Mouse (Mus musculus) liver, adult (tissue): ENCODE measurements around the gene Hist1h4b.
A peak's percentile ranks its signal among the peaks of the same experiment; 100 is the strongest.

Source experiments
- GATA4 ChIP-seq: IDR thresholded peaks from 2 replicates; pipeline ENCODE4 v1.6.1; 2014; ENCODE audit warnings: mild to moderate bottlenecking, low read length; ENCODE audit not compliant: insufficient replicate concordance

The Hist1h4b gene

GRCm38 (mm10) chr13:23756790-23757189 lies at the start of gene Hist1h4b:
Hist1h4b (plus strand) TSS chr13:23757013.
- no peak for TF ChIP-seq GATA4

- no peak for TF ChIP-seq GATA4
Observed at GRCm38 (mm10) chr13:23708041-23708440, 48.8 kb upstream of the Hist1h4b start.

GRCm38 (mm10) chr13:23708654-23709053 lies 48.2 kb upstream of the Hist1h4b start:
- no peak for TF ChIP-seq GATA4

- TF ChIP-seq GATA4 = no peak
Observed at GRCm38 (mm10) chr13:23709714-23710373, 47.0 kb upstream of the Hist1h4b start.

GRCm38 (mm10) chr13:23710374-23711089 lies 46.3 kb upstream of the Hist1h4b start, which contains the start of gene Hfe:
Hfe (minus strand) TSS chr13:23710854.
- peak; percentile 25; the same call in 1 of the 2 replicates for TF ChIP-seq GATA4

- no peak for TF ChIP-seq GATA4
Observed at GRCm38 (mm10) chr13:23716261-23717042, 40.4 kb upstream of the Hist1h4b start.

- TF ChIP-seq GATA4 = no peak
Observed at GRCm38 (mm10) chr13:23717176-23717575, 39.6 kb upstream of the Hist1h4b start.

GRCm38 (mm10) chr13:23724239-23724638 lies 32.6 kb upstream of the Hist1h4b start:
- no peak for TF ChIP-seq GATA4

- TF ChIP-seq GATA4 = no peak
Observed at GRCm38 (mm10) chr13:23725213-23725612, 31.6 kb upstream of the Hist1h4b start.

- TF ChIP-seq GATA4 = no peak
Observed at GRCm38 (mm10) chr13:23728472-23729191, 28.2 kb upstream of the Hist1h4b start.

GRCm38 (mm10) chr13:23729192-23729525 lies 27.7 kb upstream of the Hist1h4b start:
- no peak for TF ChIP-seq GATA4

- no peak for TF ChIP-seq GATA4
Observed at GRCm38 (mm10) chr13:23729706-23730105, 27.1 kb upstream of the Hist1h4b start.

- no peak for TF ChIP-seq GATA4
Observed at GRCm38 (mm10) chr13:23730479-23730878, 26.3 kb upstream of the Hist1h4b start.

- TF ChIP-seq GATA4 = no peak
Observed at GRCm38 (mm10) chr13:23732156-23732804, 24.5 kb upstream of the Hist1h4b start.

GRCm38 (mm10) chr13:23737091-23737490 lies 19.7 kb upstream of the Hist1h4b start:
- no peak for TF ChIP-seq GATA4
